Mouse (Mus musculus): ENCODE results near the gene Syndig1l. TPM values are rescaled to one million over a fixed set of nuclear protein-coding genes. Genes with fewer than 3 reads are reported as not detected.
A peak's percentile ranks its signal among the peaks of the same experiment; 100 is the strongest.

Syndig1l gene
- polyA plus RNA-seq, 1 experiment from 2014 or later = not detected

- Histone ChIP-seq H3K27me3 (ENCODE audit: control insufficient read depth, insufficient read depth, low read length) (no peaks in the 10 kb centered on the region), H3K9me3 (ENCODE audit: control insufficient read depth, low read length) (no peaks in the 10 kb centered on the region), H3K36me3 (ENCODE audit: control insufficient read depth, insufficient read depth, low read length) (no peaks in the 10 kb centered on the region), H3K4me2 (replicated peaks; ENCODE audit: low read depth) (no peak overlapping the region), H3K9ac (ENCODE audit: low read length) (no peak overlapping the region), H3K4me3 (ENCODE audit: low read depth, low read length) (no peak overlapping the region), H3K4me1 (replicated peaks; ENCODE audit: control insufficient read depth, insufficient read depth) (no peaks in the 10 kb centered on the region), H3K27ac (replicated peaks) (no peak overlapping the region)
- DNase-seq (ENCODE audit: low spot score) (no peak), ATAC-seq (ENCODE audit: low FRiP score, low TSS enrichment) (no peak)
- WGBS = 33% methylated on average over 5 of the region's 5 CpGs
- TF ChIP-seq CTCF (IDR thresholded peaks at IDR 0.05; ENCODE audit: low read depth) = no peak
- TF ChIP-seq EP300 (optimal IDR thresholded peaks at IDR 0.05) = no peak
Measured at GRCm38 (mm10) chr12:84727434-84727833, 28.8 kb upstream of the Syndig1l start.

GRCm38 (mm10) chr12:84726986-84727385 is 28.4 kb upstream of the Syndig1l start:
- no peaks in the 10 kb centered on the region for H3K36me3 ChIP-seq (ENCODE audit: control insufficient read depth, insufficient read depth, low read length)

GRCm38 (mm10) chr12:84726391-84726790 is 27.8 kb upstream of the Syndig1l start:
- no peak overlapping the region for H3K4me3 ChIP-seq (ENCODE audit: low read depth, low read length)
- no peak overlapping the region for H3K9ac ChIP-seq (ENCODE audit: low read length)
- no peaks in the 10 kb centered on the region for H3K36me3 ChIP-seq (ENCODE audit: control insufficient read depth, insufficient read depth, low read length)
- no peak overlapping the region for H3K27ac ChIP-seq (replicated peaks)
- TF ChIP-seq EP300 (optimal IDR thresholded peaks at IDR 0.05) = no peak
- no peak for TF ChIP-seq CTCF (IDR thresholded peaks at IDR 0.05; ENCODE audit: low read depth)
- no peaks in the 10 kb centered on the region for H3K4me1 ChIP-seq (replicated peaks; ENCODE audit: control insufficient read depth, insufficient read depth)
- DNase-seq (ENCODE audit: low spot score) = no peak
- H3K27me3 ChIP-seq (ENCODE audit: control insufficient read depth, insufficient read depth, low read length) = no peaks in the 10 kb centered on the region
- 71% methylated on average over 4 of the region's 4 CpGs for WGBS
- H3K4me2 ChIP-seq (replicated peaks; ENCODE audit: low read depth) = no peak overlapping the region
- no peaks in the 10 kb centered on the region for H3K9me3 ChIP-seq (ENCODE audit: control insufficient read depth, low read length)
- no peak for ATAC-seq (ENCODE audit: low FRiP score, low TSS enrichment)

More at GRCm38 (mm10) chr12:84726986-84727385, 28.4 kb upstream of the Syndig1l start:
- DNase-seq (ENCODE audit: low spot score) (no peak), ATAC-seq (ENCODE audit: low FRiP score, low TSS enrichment) (no peak)
- Histone ChIP-seq H3K4me3 (ENCODE audit: low read depth, low read length) (no peak overlapping the region), H3K27ac (replicated peaks) (no peak overlapping the region), H3K9me3 (ENCODE audit: control insufficient read depth, low read length) (no peaks in the 10 kb centered on the region), H3K4me1 (replicated peaks; ENCODE audit: control insufficient read depth, insufficient read depth) (no peaks in the 10 kb centered on the region), H3K4me2 (replicated peaks; ENCODE audit: low read depth) (no peak overlapping the region), H3K27me3 (ENCODE audit: control insufficient read depth, insufficient read depth, low read length) (no peaks in the 10 kb centered on the region), H3K9ac (ENCODE audit: low read length) (no peak overlapping the region)
- 31% methylated on average over 4 of the region's 4 CpGs for WGBS
- TF ChIP-seq CTCF (IDR thresholded peaks at IDR 0.05; ENCODE audit: low read depth) (no peak), EP300 (optimal IDR thresholded peaks at IDR 0.05) (no peak)

GRCm38 (mm10) chr12:84718462-84719244 is 20.0 kb upstream of the Syndig1l start:
- Histone ChIP-seq H3K9me3 (ENCODE audit: control insufficient read depth, low read length) (no peaks in the 10 kb centered on the region), H3K9ac (ENCODE audit: low read length) (no peak overlapping the region), H3K4me3 (ENCODE audit: low read depth, low read length) (no peak overlapping the region), H3K27ac (replicated peaks) (no peak overlapping the region), H3K4me1 (replicated peaks; ENCODE audit: control insufficient read depth, insufficient read depth) (no peaks in the 10 kb centered on the region), H3K4me2 (replicated peaks; ENCODE audit: low read depth) (no peak overlapping the region), H3K36me3 (ENCODE audit: control insufficient read depth, insufficient read depth, low read length) (no peaks in the 10 kb centered on the region), H3K27me3 (ENCODE audit: control insufficient read depth, insufficient read depth, low read length) (no peaks in the 10 kb centered on the region)
- no peak for TF ChIP-seq EP300 (optimal IDR thresholded peaks at IDR 0.05)
- WGBS = 79% methylated on average over 9 of the region's 9 CpGs
- no peak for DNase-seq (ENCODE audit: low spot score)
- no peak for ATAC-seq (ENCODE audit: low FRiP score, low TSS enrichment)

GRCm38 (mm10) chr12:84714578-84714977 is 15.9 kb upstream of the Syndig1l start:
- H3K4me2 ChIP-seq (replicated peaks; ENCODE audit: low read depth) = no peak overlapping the region
- H3K27ac ChIP-seq (replicated peaks) = no peak overlapping the region
- no peak for ATAC-seq (ENCODE audit: low FRiP score, low TSS enrichment)
- H3K9me3 ChIP-seq (ENCODE audit: control insufficient read depth, low read length) = no peaks in the 10 kb centered on the region
- H3K9ac ChIP-seq (ENCODE audit: low read length) = no peak overlapping the region
- no peaks in the 10 kb centered on the region for H3K27me3 ChIP-seq (ENCODE audit: control insufficient read depth, insufficient read depth, low read length)
- no peak for DNase-seq (ENCODE audit: low spot score)
- TF ChIP-seq EP300 (optimal IDR thresholded peaks at IDR 0.05) (no peak), CTCF (IDR thresholded peaks at IDR 0.05; ENCODE audit: low read depth) (no peak)
- H3K36me3 ChIP-seq (ENCODE audit: control insufficient read depth, insufficient read depth, low read length) = no peaks in the 10 kb centered on the region
- H3K4me1 ChIP-seq (replicated peaks; ENCODE audit: control insufficient read depth, insufficient read depth) = no peaks in the 10 kb centered on the region
- no peak overlapping the region for H3K4me3 ChIP-seq (ENCODE audit: low read depth, low read length)
- WGBS = 79% methylated on average over 6 of the region's 6 CpGs

GRCm38 (mm10) chr12:84709842-84710439 is 11.3 kb upstream of the Syndig1l start:
- Histone ChIP-seq H3K4me2 (replicated peaks; ENCODE audit: low read depth) (no peak overlapping the region), H3K9ac (ENCODE audit: low read length) (no peak overlapping the region), H3K27me3 (ENCODE audit: control insufficient read depth, insufficient read depth, low read length) (no peaks in the 10 kb centered on the region), H3K4me3 (ENCODE audit: low read depth, low read length) (no peak overlapping the region), H3K36me3 (ENCODE audit: control insufficient read depth, insufficient read depth, low read length) (no peaks in the 10 kb centered on the region), H3K27ac (replicated peaks) (no peak overlapping the region), H3K9me3 (ENCODE audit: control insufficient read depth, low read length) (no peaks in the 10 kb centered on the region), H3K4me1 (replicated peaks; ENCODE audit: control insufficient read depth, insufficient read depth) (no peaks in the 10 kb centered on the region)
- no peak for ATAC-seq (ENCODE audit: low FRiP score, low TSS enrichment)
- TF ChIP-seq EP300 (optimal IDR thresholded peaks at IDR 0.05) (no peak), CTCF (IDR thresholded peaks at IDR 0.05; ENCODE audit: low read depth) (no peak)
- peak; percentile 35 for DNase-seq (ENCODE audit: low spot score)
- WGBS = 15% methylated on average over 14 of the region's 14 CpGs

All from stomach, postnatal 0 days (tissue).